Mouse (Mus musculus) kidney, postnatal 0 days (tissue): ENCODE measurements around the gene Cse1l. TPM values are rescaled to one million over a fixed set of nuclear protein-coding genes. Genes with fewer than 3 reads are reported as not detected.

Source experiments
- ATAC-seq: fragments of 200-750 bp; cut with Nextera tagmentation; replicated peaks from 2 replicates; pipeline ENCODE4 v1.8.0; 2017; ENCODE audit warnings: low read depth, moderate number of reproducible peaks, moderate TSS enrichment, moderate library complexity; ENCODE audit not compliant: low FRiP score
- DNase-seq: peaks from one replicate; pipeline ENCODE4 v3.0.0-alpha.2; 2016; ENCODE audit warnings: low spot score
- H3K27ac ChIP-seq: fragments of 300-500 bp; sonication (generic); 2 replicates; pipeline ENCODE4 v1.5.1; 2014; ENCODE audit warnings: mild to moderate bottlenecking
- H3K27me3 ChIP-seq: fragments of 300-500 bp; sonication (generic); 2 replicates; pipeline ENCODE4 v1.6.1; 2014; ENCODE audit warnings: low read length, mixed read lengths; ENCODE audit not compliant: insufficient read depth
- H3K36me3 ChIP-seq: fragments of 300-500 bp; sonication (generic); 2 replicates; pipeline ENCODE4 v1.6.1; 2014; ENCODE audit warnings: low read length, mixed read lengths; ENCODE audit not compliant: insufficient read depth
- H3K4me1 ChIP-seq: fragments of 300-500 bp; sonication (generic); replicated peaks from 2 replicates; pipeline ENCODE4 v1.6.1; 2014; ENCODE audit warnings: antibody characterized with exemption, low read length, mixed read lengths; ENCODE audit not compliant: insufficient read depth
- H3K4me2 ChIP-seq: fragments of 300-500 bp; sonication (generic); 2 replicates; pipeline ENCODE4 v1.6.1; 2014; ENCODE audit warnings: mild to moderate bottlenecking, low read length, moderate library complexity, mixed read lengths
- H3K4me3 ChIP-seq: fragments of 300-500 bp; sonication (generic); replicated peaks from 2 replicates; pipeline ENCODE4 v1.5.1; 2014; ENCODE audit warnings: low read depth, low read length
- H3K9ac ChIP-seq: fragments of 300-500 bp; sonication (generic); 2 replicates; pipeline ENCODE4 v1.6.1; 2014; ENCODE audit warnings: low read depth, low read length
- H3K9me3 ChIP-seq: fragments of 300-500 bp; sonication (generic); replicated peaks from 2 replicates; pipeline ENCODE4 v1.6.1; 2016; ENCODE audit warnings: low read length, inconsistent platforms, mixed read lengths
- CTCF ChIP-seq: IDR thresholded peaks from 2 replicates; pipeline ENCODE4 v1.5.1; 2016; ENCODE audit warnings: antibody characterized with exemption, low read depth, mild to moderate bottlenecking, moderate library complexity
- WGBS: fragments of 180-500 bp; shearing (Covaris S2); extraction: QIAGEN DNeasy Blood & Tissue Kit; methylation state at CpG from one replicate; pipeline ENCODE4 v1.1.7; 2014; 5-methylcytosine and 5-hydroxymethylcytosine counted together
- polyA plus RNA-seq: library from polyadenylated mRNA; unstranded; fragments of >200 nt; fragmentation: Nextera tagmentation; extraction: Ambion mirVana; gene quantifications from 2 replicates; pipeline ENCODE4 v1.2.1, GENCODE M21; 2015

The Cse1l gene
- polyA plus RNA-seq, 1 experiment from 2014 or later = 64.2 TPM

GRCm38 (mm10) chr2:166943146-166943545, 37.3 kb downstream of the Cse1l start:
- Histone ChIP-seq H3K4me2 (no peak overlapping the region), H3K9ac (no peak overlapping the region), H3K4me3 (no peak overlapping the region), H3K9me3 (no peaks in the 10 kb centered on the region), H3K27ac (no peak overlapping the region), H3K36me3 (peaks cover 63% of the 10 kb centered on the region), H3K27me3 (no peaks in the 10 kb centered on the region), H3K4me1 (no peaks in the 10 kb centered on the region)
- TF ChIP-seq CTCF = no peak
- DNase-seq (no peak), ATAC-seq (no peak)
- 78% methylated on average over 2 of the region's 2 CpGs for WGBS

GRCm38 (mm10) chr2:166944346-166944745, 38.5 kb downstream of the Cse1l start:
- 70% methylated on average over 1 of the region's 1 CpGs for WGBS
- no peaks in the 10 kb centered on the region for H3K27me3 ChIP-seq
- H3K27ac ChIP-seq = no peak overlapping the region
- H3K4me2 ChIP-seq = no peak overlapping the region
- ATAC-seq (no peak), DNase-seq (no peak)
- H3K4me3 ChIP-seq = no peak overlapping the region
- H3K36me3 ChIP-seq = peaks cover 74% of the 10 kb centered on the region
- no peak overlapping the region for H3K9ac ChIP-seq
- H3K4me1 ChIP-seq = no peaks in the 10 kb centered on the region
- H3K9me3 ChIP-seq = no peaks in the 10 kb centered on the region
- TF ChIP-seq CTCF = no peak

GRCm38 (mm10) chr2:166945456-166945855, 39.6 kb downstream of the Cse1l start:
- Histone ChIP-seq H3K9me3 (no peaks in the 10 kb centered on the region), H3K4me3 (no peak overlapping the region), H3K4me1 (no peaks in the 10 kb centered on the region), H3K4me2 (no peak overlapping the region), H3K36me3 (peaks cover 85% of the 10 kb centered on the region), H3K9ac (no peak overlapping the region), H3K27me3 (no peaks in the 10 kb centered on the region), H3K27ac (no peak overlapping the region)
- ATAC-seq = 0 out of 2 replicates have a peak, but pooled peaks have one; percentile 25
- TF ChIP-seq CTCF = peak; percentile 67
- 41% methylated on average over 4 of the region's 4 CpGs for WGBS
- peak; percentile 74 for DNase-seq

GRCm38 (mm10) chr2:166948246-166948645, 42.4 kb downstream of the Cse1l start:
- Histone ChIP-seq H3K27ac (no peak overlapping the region), H3K27me3 (no peaks in the 10 kb centered on the region), H3K4me2 (no peak overlapping the region), H3K4me3 (no peak overlapping the region), H3K9ac (no peak overlapping the region), H3K4me1 (no peaks in the 10 kb centered on the region), H3K9me3 (no peaks in the 10 kb centered on the region), H3K36me3 (peaks cover 84% of the 10 kb centered on the region)
- no peak for TF ChIP-seq CTCF
- ATAC-seq = no peak
- no peak for DNase-seq
- 59% methylated on average over 1 of the region's 1 CpGs for WGBS

- H3K36me3 ChIP-seq = peaks cover 82% of the 10 kb centered on the region
- H3K4me3 ChIP-seq = no peak overlapping the region
- no peaks in the 10 kb centered on the region for H3K9me3 ChIP-seq
- no peak for TF ChIP-seq CTCF
- ATAC-seq (no peak), DNase-seq (no peak)
- H3K27me3 ChIP-seq = no peaks in the 10 kb centered on the region
- no peak overlapping the region for H3K27ac ChIP-seq
- H3K4me2 ChIP-seq = no peak overlapping the region
- H3K4me1 ChIP-seq = no peaks in the 10 kb centered on the region
- 90% methylated on average over 10 of the region's 10 CpGs for WGBS
- H3K9ac ChIP-seq = no peak overlapping the region
Measured at GRCm38 (mm10) chr2:166948936-166949335, 43.1 kb downstream of the Cse1l start.

- no peaks in the 10 kb centered on the region for H3K9me3 ChIP-seq
- H3K36me3 ChIP-seq = peaks cover 82% of the 10 kb centered on the region
- no peak overlapping the region for H3K9ac ChIP-seq
- no peak overlapping the region for H3K27ac ChIP-seq
- H3K27me3 ChIP-seq = no peaks in the 10 kb centered on the region
- WGBS = 76% methylated on average over 14 of the region's 14 CpGs
- no peak overlapping the region for H3K4me2 ChIP-seq
- no peaks in the 10 kb centered on the region for H3K4me1 ChIP-seq
- H3K4me3 ChIP-seq = no peak overlapping the region
- no peak for TF ChIP-seq CTCF
- DNase-seq = peak; percentile 20
- ATAC-seq = no peak
Measured at GRCm38 (mm10) chr2:166950853-166951648, 45.2 kb downstream of the Cse1l start.
